Mouse (Mus musculus): ENCODE results near the gene Nmur1. TPM values are rescaled to one million over a fixed set of nuclear protein-coding genes. Genes with fewer than 3 reads are reported as not detected.
"Not testable (repeated sequence)": the region's sequence is repeated elsewhere in the genome, so short reads cannot be mapped to it uniquely, and the experiment has no call there.

Nmur1 gene
- polyA plus RNA-seq, 1 experiment from 2014 or later = not detected

DNA sequence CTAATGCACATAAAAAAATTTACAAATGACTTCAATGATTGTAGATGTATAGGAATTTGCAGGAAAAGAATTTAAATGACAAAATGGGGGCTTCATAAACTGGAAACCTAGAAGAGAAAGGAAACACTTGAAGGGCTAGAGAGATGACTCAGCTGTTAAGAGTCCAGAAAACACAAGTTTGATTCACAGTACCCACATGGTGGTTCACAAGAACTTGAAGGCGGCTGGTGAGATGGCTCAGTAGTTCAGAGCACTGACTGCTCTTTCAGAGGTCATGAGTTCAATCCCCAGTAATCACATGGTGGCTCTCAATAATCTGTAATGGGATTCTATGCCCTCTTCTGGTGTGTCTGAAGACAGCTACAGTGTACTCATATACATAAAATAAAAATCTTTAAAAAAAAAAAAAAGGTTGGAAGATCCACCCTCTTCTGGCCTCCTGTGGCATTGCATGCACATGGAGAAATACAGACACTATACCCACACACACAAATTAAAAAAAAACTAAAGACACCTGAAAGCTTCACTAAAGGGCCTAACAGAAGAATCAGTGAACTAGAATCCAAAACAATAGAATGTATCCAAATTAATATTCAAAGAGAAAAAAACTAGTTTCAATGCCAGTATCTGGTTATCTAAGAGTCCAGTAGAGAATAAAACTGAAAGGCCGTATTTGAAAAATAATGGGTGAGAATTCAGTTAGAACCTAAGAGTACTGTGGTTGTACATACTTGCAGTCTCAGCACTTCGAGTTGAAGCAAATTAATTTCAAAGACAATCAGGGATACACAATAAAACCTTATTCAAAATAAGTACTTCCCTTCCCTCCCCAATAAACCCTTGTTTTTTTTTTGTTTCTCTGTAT, 78.9 kb downstream of the Nmur1 start:
- WGBS (ENCODE audit: missing documents) = 93% methylated on average over 3 of the region's 3 CpGs
- H3K4me3 ChIP-seq (ENCODE audit: inconsistent target) = no peak overlapping the region
- peaks cover 37% of the 10 kb centered on the region for H3K36me3 ChIP-seq (ENCODE audit: inconsistent target)
- H3K27ac ChIP-seq = no peak overlapping the region
- no peaks in the 10 kb centered on the region for H3K79me2 ChIP-seq (ENCODE audit: inconsistent target)

DNA sequence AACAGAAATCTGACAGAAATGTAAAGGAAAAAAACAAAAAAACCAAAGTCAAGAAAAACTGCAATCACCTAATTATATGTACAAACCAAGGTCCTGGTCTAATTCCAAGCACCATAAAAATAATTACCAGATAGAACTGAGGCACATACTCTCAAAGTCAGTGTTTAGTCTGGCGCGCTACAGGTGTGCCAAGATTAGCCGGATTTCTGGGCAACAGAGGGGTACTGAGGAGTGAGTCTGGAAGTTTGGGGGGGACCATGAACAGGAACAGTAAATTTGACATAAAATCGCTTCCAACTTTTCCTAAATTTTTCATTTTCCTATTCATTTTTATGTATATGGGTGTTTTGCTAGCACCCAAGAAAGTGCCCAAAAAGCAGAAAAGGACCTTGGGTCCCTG, 80.1 kb downstream of the Nmur1 start:
- 91% methylated on average over 4 of the region's 4 CpGs for WGBS (ENCODE audit: missing documents)
- peaks cover 26% of the 10 kb centered on the region for H3K36me3 ChIP-seq (ENCODE audit: inconsistent target)
- no peak overlapping the region for H3K4me3 ChIP-seq (ENCODE audit: inconsistent target)
- H3K79me2 ChIP-seq (ENCODE audit: inconsistent target) = no peaks in the 10 kb centered on the region
- H3K27ac ChIP-seq = no peak overlapping the region

DNA sequence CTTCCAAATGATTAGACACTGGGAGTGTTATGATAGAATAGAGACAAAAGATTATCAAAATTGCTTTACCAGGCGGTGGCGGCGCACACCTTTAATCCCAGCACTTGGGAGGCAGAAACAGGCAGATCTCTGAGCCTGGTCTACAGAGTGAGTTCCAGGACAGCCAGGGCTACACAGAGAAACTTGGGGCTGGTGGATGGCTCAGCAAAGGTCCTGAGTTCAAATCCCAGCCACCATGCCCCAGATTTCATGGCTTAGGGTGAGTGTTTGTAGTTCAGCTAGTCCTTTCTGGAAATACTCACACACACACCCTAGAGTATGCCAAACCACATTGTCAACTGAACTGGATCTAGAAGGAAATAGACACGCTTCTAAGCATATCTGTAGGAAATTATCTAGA, 81.0 kb downstream of the Nmur1 start:
- H3K4me3 ChIP-seq (ENCODE audit: inconsistent target) = no peak overlapping the region
- no peaks in the 10 kb centered on the region for H3K79me2 ChIP-seq (ENCODE audit: inconsistent target)
- WGBS (ENCODE audit: missing documents) = 88% methylated on average over 4 of the region's 4 CpGs
- H3K36me3 ChIP-seq (ENCODE audit: inconsistent target) = peaks cover 17% of the 10 kb centered on the region
- peak overlapping the region; percentile 36 for H3K27ac ChIP-seq

DNA sequence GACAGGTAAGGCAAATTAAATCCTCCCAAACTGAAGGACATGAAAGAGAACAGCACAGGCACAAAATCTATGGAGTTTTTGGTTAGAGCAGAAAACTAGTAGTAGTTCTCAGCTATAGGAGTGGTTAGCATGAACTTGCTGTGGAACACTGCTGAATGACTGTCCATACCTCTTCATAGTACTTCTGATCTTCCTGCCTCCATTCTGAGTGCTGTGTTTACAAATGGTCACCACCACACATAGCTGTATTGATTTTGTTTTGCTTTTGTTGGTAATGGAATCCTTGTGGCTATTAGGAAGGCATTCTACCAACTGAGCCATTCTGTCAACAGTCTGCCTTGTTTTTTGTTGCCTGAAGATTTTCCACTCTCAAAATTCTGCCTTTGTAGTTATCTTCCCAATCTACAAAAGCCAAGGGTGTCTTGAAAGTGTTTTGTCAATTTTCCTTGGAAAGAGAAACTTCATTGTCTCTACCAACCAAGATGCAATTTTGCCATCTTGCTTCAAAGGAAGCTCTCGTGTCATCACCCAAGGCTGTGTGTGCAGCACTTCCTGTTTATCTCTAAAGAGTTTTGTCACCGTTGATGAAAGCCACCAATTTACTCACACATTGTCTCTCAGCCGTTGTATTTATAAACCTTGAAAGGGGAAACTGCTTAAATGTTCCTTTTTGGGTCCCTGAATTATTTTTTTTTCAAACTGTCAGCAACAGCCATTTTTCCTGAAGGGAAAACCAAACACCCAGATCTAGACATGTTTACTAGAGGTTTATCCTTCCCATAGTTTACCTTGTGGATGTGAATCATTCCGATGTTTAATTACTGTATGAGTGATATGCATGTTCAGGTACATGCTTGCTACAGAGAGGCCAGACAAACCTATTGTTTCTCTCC, 81.8 kb downstream of the Nmur1 start:
- 15% methylated on average over 4 of the region's 4 CpGs for WGBS (ENCODE audit: missing documents)
- H3K79me2 ChIP-seq (ENCODE audit: inconsistent target) = no peaks in the 10 kb centered on the region
- H3K27ac ChIP-seq = peak overlapping the region; percentile 36
- no peak overlapping the region for H3K4me3 ChIP-seq (ENCODE audit: inconsistent target)
- H3K36me3 ChIP-seq (ENCODE audit: inconsistent target) = peaks cover 8% of the 10 kb centered on the region; the same call in 1 of the 2 replicates

DNA sequence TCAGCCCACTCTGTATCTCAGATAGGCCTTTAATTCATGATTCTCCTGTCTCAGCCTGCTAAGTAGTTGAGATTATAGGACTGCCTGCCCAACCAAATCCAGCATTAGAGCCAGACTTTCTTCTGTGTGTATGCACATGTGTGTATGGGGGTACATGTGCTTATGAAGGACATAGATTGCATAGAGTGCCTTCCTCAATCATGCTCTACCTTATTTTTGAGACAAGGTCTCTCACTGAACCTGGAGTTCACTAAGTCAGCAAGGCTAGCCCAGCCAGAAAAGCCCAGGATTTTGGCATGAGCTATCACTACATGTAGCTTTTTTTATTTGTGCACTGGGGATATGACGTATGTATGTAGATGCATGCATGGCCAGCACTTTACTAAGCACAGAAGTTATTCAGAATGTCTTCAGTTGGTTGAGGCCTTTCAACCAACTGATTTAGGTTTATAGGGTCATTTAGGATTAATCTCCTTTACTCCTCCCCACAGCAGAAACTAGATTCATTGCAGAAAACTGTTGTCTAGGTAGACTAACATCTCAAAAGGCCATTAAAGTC, 82.9 kb downstream of the Nmur1 start:
- WGBS (ENCODE audit: missing documents) = 100% methylated on average over 1 of the region's 1 CpGs
- H3K27ac ChIP-seq = no peak overlapping the region
- no peaks in the 10 kb centered on the region for H3K36me3 ChIP-seq (ENCODE audit: inconsistent target)
- no peaks in the 10 kb centered on the region for H3K79me2 ChIP-seq (ENCODE audit: inconsistent target)
- no peak overlapping the region for H3K4me3 ChIP-seq (ENCODE audit: inconsistent target)

DNA sequence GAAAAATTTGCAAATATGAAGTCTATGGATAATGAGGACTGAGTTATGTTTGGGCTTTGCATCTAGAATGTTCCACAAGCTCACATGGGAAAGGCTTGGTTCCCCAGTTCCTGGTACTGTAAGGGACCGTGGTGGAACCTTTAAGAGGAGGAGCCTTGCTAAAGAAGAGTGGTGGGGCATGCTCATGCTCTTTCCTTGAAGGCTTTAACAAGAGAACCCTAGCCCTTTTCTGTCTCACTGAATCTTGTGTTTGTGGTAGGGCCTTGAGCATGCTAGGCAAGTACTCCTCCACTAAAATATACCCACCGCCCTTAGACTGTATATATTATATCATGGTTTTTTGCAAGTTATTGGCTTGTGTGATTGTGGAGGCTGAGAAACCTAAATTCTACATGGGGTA, 83.7 kb downstream of the Nmur1 start:
- WGBS (ENCODE audit: missing documents) = 92% methylated on average over 2 of the region's 2 CpGs
- no peak overlapping the region for H3K27ac ChIP-seq
- H3K36me3 ChIP-seq (ENCODE audit: inconsistent target) = no peaks in the 10 kb centered on the region
- H3K79me2 ChIP-seq (ENCODE audit: inconsistent target) = no peaks in the 10 kb centered on the region
- H3K4me3 ChIP-seq (ENCODE audit: inconsistent target) = no peak overlapping the region

DNA sequence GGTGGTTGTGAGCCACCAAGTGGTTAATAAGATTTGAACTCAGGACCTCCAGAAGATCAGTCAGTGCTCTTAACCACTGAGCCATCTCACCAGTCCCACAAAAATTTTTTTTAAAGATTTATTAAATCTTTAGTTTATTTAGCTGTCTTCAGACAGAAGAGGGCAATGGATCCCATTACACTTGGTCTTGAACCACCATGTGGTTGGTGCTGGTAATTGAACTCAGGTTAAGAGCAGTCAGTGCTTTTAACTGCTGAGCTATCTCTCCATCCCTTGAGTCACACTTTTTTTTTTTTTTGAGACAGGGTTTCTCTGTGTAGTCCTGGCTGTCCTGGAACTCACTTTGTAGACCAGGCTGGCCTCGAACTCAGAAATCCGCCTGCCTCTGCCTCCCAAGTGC, 84.9 kb downstream of the Nmur1 start:
- H3K36me3 ChIP-seq (ENCODE audit: inconsistent target); H3K79me2 ChIP-seq (ENCODE audit: inconsistent target); H3K27ac ChIP-seq; H3K4me3 ChIP-seq (ENCODE audit: inconsistent target): not testable (repeated sequence)
- WGBS (ENCODE audit: missing documents) = 100% methylated on average over 1 of the region's 2 CpGs

DNA sequence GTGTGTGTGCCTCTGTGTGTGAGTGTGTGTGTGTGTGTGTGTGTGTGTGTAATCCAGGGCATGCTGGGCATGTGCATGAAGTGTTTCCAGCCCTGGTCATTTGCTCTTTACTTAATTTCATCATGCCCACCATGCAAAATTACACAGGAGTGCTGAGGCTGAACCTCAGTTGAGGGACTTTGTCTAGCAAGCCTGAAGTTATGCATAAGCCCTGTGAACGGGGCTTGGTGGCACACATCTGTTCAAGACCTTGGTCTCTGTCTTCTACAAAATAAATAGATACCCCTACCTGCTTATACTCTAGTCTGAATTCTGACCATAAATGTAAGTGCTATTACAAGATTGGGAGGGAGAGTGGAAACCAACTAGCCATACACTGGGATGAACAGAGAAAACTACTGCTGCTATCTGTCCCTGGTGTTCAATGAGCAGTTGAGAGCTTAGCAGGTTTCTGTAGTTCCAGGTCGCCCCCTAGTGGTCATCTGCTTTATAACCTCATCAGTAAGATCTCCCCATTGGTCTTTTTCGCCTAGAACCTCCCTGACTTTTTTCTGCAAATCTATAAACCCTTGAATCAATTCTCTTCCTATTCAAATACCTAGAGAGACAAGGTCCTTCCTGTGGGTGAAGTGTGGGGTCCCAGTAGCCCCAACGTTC, 86.7 kb downstream of the Nmur1 start:
- no peak overlapping the region for H3K4me3 ChIP-seq (ENCODE audit: inconsistent target)
- H3K36me3 ChIP-seq (ENCODE audit: inconsistent target) = no peaks in the 10 kb centered on the region
- no peak overlapping the region for H3K27ac ChIP-seq
- 27% methylated on average over 4 of the region's 4 CpGs for WGBS (ENCODE audit: missing documents)
- no peaks in the 10 kb centered on the region for H3K79me2 ChIP-seq (ENCODE audit: inconsistent target)

DNA sequence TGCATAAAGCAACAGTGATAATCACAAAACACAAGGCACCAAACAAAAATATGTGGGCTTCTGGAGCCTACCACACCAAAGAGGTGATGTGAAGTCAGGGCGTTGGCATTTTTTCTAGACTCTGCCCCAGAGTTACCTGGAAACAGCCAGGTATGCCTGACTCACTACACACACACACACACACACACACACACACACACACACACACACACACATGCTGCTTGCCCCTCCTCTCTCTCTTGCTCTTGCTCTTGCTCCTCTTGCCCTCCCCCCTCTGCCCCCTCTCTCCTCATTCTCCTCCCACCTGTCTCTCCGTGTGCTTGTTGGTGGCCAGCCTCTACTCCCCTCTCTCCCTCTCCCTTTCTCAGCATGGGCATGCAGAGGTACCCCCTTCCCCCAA, 89.7 kb downstream of the Nmur1 start:
- 50% methylated on average over 2 of the region's 2 CpGs for WGBS (ENCODE audit: missing documents)
- Histone ChIP-seq H3K27ac (no peak overlapping the region), H3K79me2 (ENCODE audit: inconsistent target) (no peaks in the 10 kb centered on the region), H3K36me3 (ENCODE audit: inconsistent target) (no peaks in the 10 kb centered on the region), H3K4me3 (ENCODE audit: inconsistent target) (no peak overlapping the region)

Other genes starting within 250 kb of the Nmur1 start
- 1.0 to 6.1 TPM (median 2.4 TPM) in 3 replicates for gene B3gnt7, start 123.4 kb downstream of the Nmur1 start, polyA plus RNA-seq (2018)
- 124 to 407 TPM (median 295 TPM) in 3 replicates for gene Ncl, start 66.8 kb downstream of the Nmur1 start, polyA plus RNA-seq (2018)
- not detected in 3 replicates for gene Tex44, start 101 bp upstream of the Nmur1 start, polyA plus RNA-seq (2018)
- gene Ptma, start 100.5 kb upstream of the Nmur1 start, polyA plus RNA-seq (2018) = 808 to 1,710 TPM (median 1,042 TPM) in 3 replicates
- gene Pde6d, start 156.4 kb upstream of the Nmur1 start, polyA plus RNA-seq (2018) = 23.4 to 36.5 TPM (median 31.5 TPM) in 3 replicates
- 8.6 to 14.1 TPM (median 11.7 TPM) in 3 replicates for gene Cops7b, start 156.7 kb upstream of the Nmur1 start, polyA plus RNA-seq (2018)
- not detected in 3 replicates for gene Nppc, start 244.3 kb upstream of the Nmur1 start, polyA plus RNA-seq (2018)

Data from macrophage (primary cell).